Mouse (Mus musculus): Measurements from ENCODE around the gene Paqr8.

Gene Paqr8

GRCm38 (mm10) chr1:20974341-20975135 lies 84.1 kb downstream of the Paqr8 start:
- no peak for DNase-seq

GRCm38 (mm10) chr1:20980553-20980952 lies 90.1 kb downstream of the Paqr8 start:
- no peak for DNase-seq

GRCm38 (mm10) chr1:20981764-20982163 lies 91.4 kb downstream of the Paqr8 start:
- no peak for DNase-seq

GRCm38 (mm10) chr1:20984103-20984502 lies 93.7 kb downstream of the Paqr8 start:
- no peak for DNase-seq

- DNase-seq, result no peak
Measured at GRCm38 (mm10) chr1:20984582-20984981, 94.2 kb downstream of the Paqr8 start.

- no peak for DNase-seq
Measured at GRCm38 (mm10) chr1:20986378-20987056, 96.1 kb downstream of the Paqr8 start.
